Mouse (Mus musculus) gastrocnemius, adult 18-20 months (tissue): ENCODE data around the gene Bdh1. TPM values are rescaled to one million over a fixed set of nuclear protein-coding genes. Genes with fewer than 3 reads are reported as not detected.

Experiments used
- DNase-seq: peaks from one replicate; pipeline ENCODE4 v3.0.0; 2021; ENCODE audit warnings: low spot score
- total RNA-seq, 2 experiments: library from RNA; stranded (reverse); gene quantifications; 2 replicates each; pipeline ENCODE4 v1.2.3; 2021

Bdh1 gene
- total RNA-seq, 2 experiments from 2014 or later: 61.4 to 145 TPM

- no peak for DNase-seq
These were observed 79.1 kb downstream of the Bdh1 start for GRCm38 (mm10) chr16:31500969-31501750.

GRCm38 (mm10) chr16:31501751-31502365 lies 79.8 kb downstream of the Bdh1 start:
- DNase-seq: no peak

GRCm38 (mm10) chr16:31506665-31507456 lies 84.8 kb downstream of the Bdh1 start:
- peak; percentile 32 for DNase-seq

- DNase-seq: no peak
These were observed 85.3 kb downstream of the Bdh1 start for GRCm38 (mm10) chr16:31507457-31507755.

GRCm38 (mm10) chr16:31507794-31508526 lies 85.9 kb downstream of the Bdh1 start:
- DNase-seq: no peak

Other genes starting within 250 kb of the Bdh1 start
- gene Acap2, start 221.0 kb upstream of the Bdh1 start, total RNA-seq: 1 to 10 TPM; 6.9 to 9.3 TPM
- 10 to 100 TPM; 83.4 to 98.3 TPM for gene Ppp1r2, start 147.0 kb upstream of the Bdh1 start, total RNA-seq
- 10 to 100 TPM; 41.6 to 82.1 TPM for gene Apod, start 107.5 kb upstream of the Bdh1 start, total RNA-seq
- 10 to 100 TPM; 59.5 to 60.6 TPM for gene Dlg1, start 241.2 kb downstream of the Bdh1 start, total RNA-seq